Mouse (Mus musculus): ENCODE results near the gene Six3. TPM values are rescaled to one million over a fixed set of nuclear protein-coding genes. Genes with fewer than 3 reads are reported as not detected.

The Six3 gene
- polyA plus RNA-seq, 1 experiment, result not detected

- no peak for TF ChIP-seq GATA1 (IDR thresholded peaks at IDR 0.05; ENCODE audit: low read length)
Measured at GRCm38 (mm10) chr17:85630296-85631050, 17.1 kb downstream of the Six3 start.

- TF ChIP-seq GATA1 (IDR thresholded peaks at IDR 0.05; ENCODE audit: low read length), result no peak
Measured at GRCm38 (mm10) chr17:85631106-85631505, 17.7 kb downstream of the Six3 start.

GRCm38 (mm10) chr17:85633619-85634018, 20.2 kb downstream of the Six3 start:
- no peak for TF ChIP-seq GATA1 (IDR thresholded peaks at IDR 0.05; ENCODE audit: low read length)

- TF ChIP-seq GATA1 (IDR thresholded peaks at IDR 0.05; ENCODE audit: low read length), result no peak
Measured at GRCm38 (mm10) chr17:85637876-85638275, 24.5 kb downstream of the Six3 start.

GRCm38 (mm10) chr17:85645312-85645711, 31.9 kb downstream of the Six3 start:
- TF ChIP-seq GATA1 (IDR thresholded peaks at IDR 0.05; ENCODE audit: low read length), result no peak

DNA sequence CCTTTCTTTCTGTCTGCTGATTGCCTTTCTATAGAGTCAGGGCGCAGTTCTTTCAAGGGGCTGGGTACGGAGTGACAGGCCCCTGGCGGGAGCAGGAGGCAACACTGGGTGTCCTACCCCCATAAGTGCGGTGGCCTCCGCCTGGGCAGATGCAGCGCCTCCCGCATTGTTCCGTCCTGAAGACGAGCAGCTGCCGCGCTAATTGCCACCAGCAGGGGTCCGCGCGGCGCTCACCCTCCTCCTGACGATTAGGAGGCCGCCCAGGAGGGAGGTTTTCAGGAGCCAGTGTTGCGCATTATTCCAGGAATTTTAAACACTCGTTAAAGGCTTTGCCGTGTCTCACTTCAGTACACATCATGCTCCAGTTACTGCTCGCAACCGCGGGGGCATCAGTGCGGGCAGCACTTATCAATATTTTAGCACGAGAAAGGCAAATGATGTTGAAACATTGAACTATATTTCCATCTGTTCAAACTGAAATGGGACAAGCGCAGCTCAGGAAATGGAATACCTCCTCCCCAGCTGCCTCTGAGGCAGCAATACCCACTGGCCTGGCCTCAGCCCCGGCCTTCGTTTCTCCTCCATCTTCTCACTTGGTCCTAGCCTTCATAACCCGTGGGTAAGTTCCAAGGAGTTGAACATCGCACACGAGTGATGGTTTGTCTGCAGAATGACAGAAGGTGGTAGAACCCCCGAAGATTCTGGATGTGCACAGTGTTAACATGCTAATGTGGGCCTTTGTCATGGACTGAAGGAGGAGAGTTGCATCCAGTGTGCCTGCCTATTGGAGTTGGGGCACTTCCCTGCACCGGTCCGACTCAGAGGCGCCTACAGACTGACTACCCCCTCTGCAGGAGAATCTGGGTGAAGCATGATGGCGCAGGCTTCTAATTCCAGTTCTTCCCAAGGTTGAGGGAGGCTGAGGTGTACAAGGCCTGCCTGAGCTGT, 32.6 kb downstream of the Six3 start:
- no peak for TF ChIP-seq GATA1 (IDR thresholded peaks at IDR 0.05; ENCODE audit: low read length)

DNA sequence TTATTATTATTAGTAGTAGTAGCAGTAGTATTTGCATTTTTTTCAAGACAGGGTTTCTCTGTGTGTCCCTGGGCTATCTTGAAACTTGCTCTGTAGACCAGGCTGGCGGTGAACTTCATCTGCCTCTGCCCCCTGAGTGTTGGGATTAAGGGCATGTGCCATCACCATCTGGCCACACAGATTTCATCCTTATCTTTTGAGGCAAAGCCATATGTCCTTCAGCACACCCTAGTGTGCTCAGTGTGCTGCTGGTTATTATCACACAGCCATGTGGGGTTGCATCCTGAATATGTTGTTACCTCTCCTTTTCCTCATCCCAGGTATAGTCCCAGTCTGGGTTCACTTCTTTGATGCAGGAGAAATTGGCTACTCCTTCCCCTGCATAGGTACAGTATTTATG, 46.6 kb downstream of the Six3 start:
- TF ChIP-seq GATA1 (IDR thresholded peaks at IDR 0.05; ENCODE audit: low read length), result no peak

DNA sequence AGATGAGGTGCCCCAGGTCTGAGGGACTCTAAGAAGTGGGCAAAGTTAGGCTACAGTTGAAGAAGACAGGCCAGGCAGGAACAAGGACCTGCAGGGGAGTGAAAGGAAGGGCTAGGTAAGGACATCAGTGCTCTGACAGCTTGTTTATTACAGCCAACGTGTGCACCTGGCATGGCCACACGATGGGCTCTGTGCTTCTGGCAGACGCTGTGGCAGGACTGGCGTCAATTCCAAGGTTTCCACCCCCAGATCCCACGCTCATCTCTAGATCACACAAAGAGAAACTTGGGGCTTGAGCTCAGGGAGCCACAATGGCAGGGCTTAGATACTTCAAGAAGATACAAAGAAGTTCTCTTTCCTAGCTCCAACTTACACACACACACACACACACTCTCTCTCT, 48.1 kb downstream of the Six3 start:
- no peak for TF ChIP-seq GATA1 (IDR thresholded peaks at IDR 0.05; ENCODE audit: low read length)

GRCm38 (mm10) chr17:85664202-85664601, 50.8 kb downstream of the Six3 start:
- TF ChIP-seq GATA1 (IDR thresholded peaks at IDR 0.05; ENCODE audit: low read length), result no peak

DNA sequence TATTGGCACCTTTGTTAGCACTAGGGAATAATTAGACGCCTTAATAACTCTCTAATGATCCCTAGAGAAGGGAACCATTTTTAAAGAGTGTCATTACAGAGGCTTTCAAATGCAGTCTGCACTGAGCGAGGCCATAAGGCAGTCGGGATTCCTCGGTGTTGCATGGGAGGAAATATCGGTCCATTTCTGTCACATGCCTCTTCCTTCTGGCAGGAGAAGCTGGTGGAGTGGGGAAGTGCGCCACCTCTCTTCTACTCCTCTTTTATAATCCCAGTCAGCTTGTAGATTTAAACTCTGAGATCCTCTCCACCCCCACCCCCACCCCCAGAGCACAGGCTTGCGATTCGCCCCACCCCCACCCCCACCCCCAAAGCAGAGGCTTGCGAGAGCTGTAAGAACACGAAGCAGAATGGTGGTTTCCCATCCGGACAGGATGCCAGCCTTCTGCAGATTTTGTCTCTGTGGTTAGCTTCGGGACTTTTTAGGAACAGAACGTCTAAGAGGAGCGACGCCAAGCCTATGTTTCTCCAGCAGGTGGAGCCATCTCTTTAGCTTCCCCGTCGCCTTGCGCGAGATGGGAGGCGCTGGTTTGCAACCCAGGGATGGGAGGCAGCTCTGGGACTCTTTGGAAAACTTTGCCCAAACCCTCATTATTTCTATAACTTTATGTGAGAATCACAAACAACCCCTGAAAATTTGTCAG, 51.4 kb downstream of the Six3 start:
- TF ChIP-seq GATA1 (IDR thresholded peaks at IDR 0.05; ENCODE audit: low read length), result no peak

Other genes starting within 250 kb of the Six3 start
- gene Six2, start 74.7 kb downstream of the Six3 start, polyA plus RNA-seq (2012), result not detected in 2 replicates

All from G1E-ER4 (cell line).